Mouse (Mus musculus): ENCODE measurements around the gene Sec61a1. TPM values are rescaled to one million over a fixed set of nuclear protein-coding genes. Genes with fewer than 3 reads are reported as not detected.

Sec61a1 gene
- polyA plus RNA-seq, 1 experiment from 2014 or later = 202 TPM

DNA sequence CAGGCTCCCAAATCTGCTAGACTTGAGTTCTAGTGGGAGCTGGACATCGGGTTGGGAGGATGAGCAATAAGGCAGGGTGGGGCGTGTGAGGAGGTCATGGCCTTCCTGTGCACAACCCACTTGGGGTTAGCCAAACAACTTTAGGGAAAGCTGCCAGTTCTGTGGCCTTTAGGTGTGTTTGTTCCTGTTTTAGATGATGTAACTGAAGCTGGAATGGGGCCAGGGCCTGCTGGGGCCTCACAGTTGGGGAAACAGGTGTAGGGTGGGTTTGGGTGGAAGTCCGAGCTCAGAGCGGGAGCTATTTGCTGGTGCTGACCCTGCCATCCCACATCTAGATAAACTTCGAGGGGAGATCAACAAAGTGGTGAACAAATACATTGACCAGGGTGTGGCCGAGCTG lies 33.3 kb downstream of the Sec61a1 start:
- Histone ChIP-seq H3K36me3 (peaks cover 87% of the 10 kb centered on the region), H3K9me3 (no peaks in the 10 kb centered on the region), H3K27ac (replicated peaks) (no peak overlapping the region), H3K27me3 (no peaks in the 10 kb centered on the region), H3K9ac (replicated peaks) (no peak overlapping the region), H3K4me3 (no peak overlapping the region), H3K4me1 (no peaks in the 10 kb centered on the region), H3K4me2 (replicated peaks) (no peak overlapping the region)
- no peak for ATAC-seq (ENCODE audit: low FRiP score, low read depth)
- WGBS = 89% methylated on average over 6 of the region's 6 CpGs

- Histone ChIP-seq H3K27ac (replicated peaks) (no peak overlapping the region), H3K9me3 (no peaks in the 10 kb centered on the region), H3K36me3 (peaks cover 95% of the 10 kb centered on the region), H3K9ac (replicated peaks) (no peak overlapping the region), H3K4me1 (no peaks in the 10 kb centered on the region), H3K4me3 (no peak overlapping the region), H3K27me3 (no peaks in the 10 kb centered on the region), H3K4me2 (replicated peaks) (no peak overlapping the region)
- ATAC-seq (ENCODE audit: low FRiP score, low read depth) = no peak
Measured at GRCm38 (mm10) chr6:88483913-88484312, 34.8 kb downstream of the Sec61a1 start.

GRCm38 (mm10) chr6:88483111-88483510 lies 35.6 kb downstream of the Sec61a1 start:
- peaks cover 97% of the 10 kb centered on the region for H3K36me3 ChIP-seq
- no peaks in the 10 kb centered on the region for H3K4me1 ChIP-seq

DNA sequence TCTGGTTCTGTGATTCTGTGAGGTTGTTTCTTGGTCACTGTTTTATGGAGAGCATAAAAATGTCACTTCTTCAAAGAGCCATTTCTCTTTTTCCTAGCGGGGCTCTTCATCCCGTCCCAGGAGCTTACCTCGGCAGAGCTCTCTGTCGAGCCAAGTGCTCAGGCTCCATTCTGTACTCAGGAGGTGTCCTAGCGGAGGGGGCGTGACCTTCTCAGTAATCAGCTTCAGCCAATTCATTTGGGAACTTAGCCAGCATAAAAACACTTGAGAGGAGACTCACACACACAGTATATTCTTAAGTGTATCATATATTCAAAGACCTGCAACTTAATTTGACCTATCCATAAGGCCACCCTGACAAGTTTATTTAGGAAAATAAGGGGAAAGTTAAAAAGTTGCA lies 38.3 kb downstream of the Sec61a1 start:
- H3K36me3 ChIP-seq = peaks cover 93% of the 10 kb centered on the region

More at GRCm38 (mm10) chr6:88483111-88483510, 35.6 kb downstream of the Sec61a1 start:
- no peak for ATAC-seq (ENCODE audit: low FRiP score, low read depth)
- Histone ChIP-seq H3K9ac (replicated peaks) (no peak overlapping the region), H3K4me3 (no peak overlapping the region), H3K4me2 (replicated peaks) (no peak overlapping the region), H3K27ac (replicated peaks) (no peak overlapping the region), H3K9me3 (no peaks in the 10 kb centered on the region), H3K27me3 (no peaks in the 10 kb centered on the region)
- WGBS = 82% methylated on average over 7 of the region's 7 CpGs

DNA sequence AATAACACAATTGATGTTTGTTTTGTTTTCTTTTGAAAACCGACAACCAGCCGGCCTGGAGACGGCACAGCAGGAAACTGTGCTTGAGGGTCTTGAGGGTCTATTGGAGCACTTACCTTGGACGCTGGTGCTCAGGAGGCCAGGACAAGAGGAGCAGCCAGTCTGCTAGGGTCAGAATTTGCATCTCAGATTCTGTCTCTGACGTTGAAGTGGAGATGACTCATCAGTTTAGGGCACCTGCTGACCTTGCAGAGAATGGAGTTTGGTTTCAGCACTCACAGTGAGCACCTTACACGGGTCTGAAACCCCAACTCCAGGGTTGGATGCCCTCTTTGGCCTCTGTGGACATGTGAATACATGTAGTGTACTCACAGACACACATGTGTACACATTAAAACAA lies 48.8 kb downstream of the Sec61a1 start:
- no peak for ATAC-seq (ENCODE audit: low FRiP score, low read depth)
- peaks cover 12% of the 10 kb centered on the region for H3K4me1 ChIP-seq
- 68% methylated on average over 6 of the region's 6 CpGs for WGBS

More for the DNA sequence above, 38.3 kb downstream of the Sec61a1 start:
- Histone ChIP-seq H3K27me3 (no peaks in the 10 kb centered on the region), H3K27ac (replicated peaks) (no peak overlapping the region), H3K4me1 (no peaks in the 10 kb centered on the region), H3K9me3 (no peaks in the 10 kb centered on the region), H3K4me2 (replicated peaks) (no peak overlapping the region), H3K4me3 (no peak overlapping the region), H3K9ac (replicated peaks) (no peak overlapping the region)
- WGBS = 75% methylated on average over 6 of the region's 6 CpGs
- no peak for ATAC-seq (ENCODE audit: low FRiP score, low read depth)

GRCm38 (mm10) chr6:88465181-88465920 lies 53.4 kb downstream of the Sec61a1 start, which contains the start of gene Ruvbl1:
TSS of gene Ruvbl1 (plus strand) at chr6:88465409.
- Histone ChIP-seq H3K4me2 (replicated peaks) (peak within 1 kb of the TSS; percentile 88), H3K27me3 (no peaks in the 10 kb centered on the region), H3K9ac (replicated peaks) (peak within 1 kb of the TSS; percentile 81), H3K4me3 (peak within 1 kb of the TSS; percentile 73), H3K4me1 (peaks cover 12% of the 10 kb centered on the region), H3K27ac (replicated peaks) (no peak within 1 kb of the TSS), H3K36me3 (peaks cover 26% of the 10 kb centered on the region), H3K9me3 (no peaks in the 10 kb centered on the region)
- peak; percentile 100 for ATAC-seq (ENCODE audit: low FRiP score, low read depth)
- WGBS = under 1% methylated on average over 42 of the region's 42 CpGs

More for the DNA sequence above, 48.8 kb downstream of the Sec61a1 start:
- Histone ChIP-seq H3K9me3 (no peaks in the 10 kb centered on the region), H3K27ac (replicated peaks) (no peak overlapping the region), H3K4me3 (no peak overlapping the region), H3K36me3 (peaks cover 69% of the 10 kb centered on the region), H3K4me2 (replicated peaks) (no peak overlapping the region), H3K9ac (replicated peaks) (no peak overlapping the region), H3K27me3 (no peaks in the 10 kb centered on the region)

DNA sequence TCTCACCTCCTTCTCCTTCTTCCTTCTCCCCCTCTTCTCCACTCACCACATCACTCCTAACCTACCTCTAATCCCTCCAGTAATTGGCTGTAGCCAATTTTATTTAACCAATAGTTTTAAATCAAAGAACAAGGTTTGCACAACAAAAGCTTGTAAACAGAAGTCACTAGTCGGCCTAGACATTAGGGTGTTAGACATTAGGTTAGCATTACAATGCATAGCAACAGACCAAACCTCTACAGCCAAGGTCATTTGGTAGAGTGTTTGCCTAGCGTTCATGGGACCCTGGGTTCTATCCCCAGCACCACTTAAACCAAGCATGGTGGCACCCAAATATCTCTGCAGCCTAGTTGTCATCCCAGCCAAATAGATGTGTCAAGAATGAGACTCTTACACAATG lies 64.2 kb downstream of the Sec61a1 start:
- Histone ChIP-seq H3K4me1 (no peaks in the 10 kb centered on the region; the same call in 1 of the 2 replicates), H3K27ac (replicated peaks) (no peak overlapping the region), H3K36me3 (no peaks in the 10 kb centered on the region), H3K9ac (replicated peaks) (no peak overlapping the region), H3K9me3 (no peaks in the 10 kb centered on the region), H3K4me2 (replicated peaks) (no peak overlapping the region), H3K4me3 (no peak overlapping the region), H3K27me3 (peaks cover 15% of the 10 kb centered on the region; the same call in 1 of the 2 replicates)
- WGBS = 64% methylated on average over 2 of the region's 2 CpGs
- no peak for ATAC-seq (ENCODE audit: low FRiP score, low read depth)

Other genes starting within 250 kb of the Sec61a1 start
- gene Eefsec, start 72.4 kb downstream of the Sec61a1 start, polyA plus RNA-seq (2016; fragmentation: Nextera tagmentation; extraction: Ambion mirVana) = 27.9 and 29.9 TPM in 2 replicates
- 126 and 129 TPM in 2 replicates for gene Ruvbl1, start 53.5 kb downstream of the Sec61a1 start, polyA plus RNA-seq (2016; fragmentation: Nextera tagmentation; extraction: Ambion mirVana)
- gene Kbtbd12, start 119.0 kb upstream of the Sec61a1 start, polyA plus RNA-seq (2016; fragmentation: Nextera tagmentation; extraction: Ambion mirVana) = not detected in 2 replicates
- 1.1 and 2.2 TPM in 2 replicates for gene Mgll, start 205.5 kb upstream of the Sec61a1 start, polyA plus RNA-seq (2016; fragmentation: Nextera tagmentation; extraction: Ambion mirVana)